Mouse (Mus musculus): ENCODE measurements around the gene Ccdc34.
A peak's percentile ranks its signal among the peaks of the same experiment; 100 is the strongest.
"Not testable (repeated sequence)": the region's sequence is repeated elsewhere in the genome, so short reads cannot be mapped to it uniquely, and the experiment has no call there.

The Ccdc34 gene

GRCm38 (mm10) chr2:110080532-110080931, 62.9 kb downstream of the Ccdc34 start:
- DNase-seq (ENCODE audit: low spot score): no peak

GRCm38 (mm10) chr2:110082975-110083374, 65.4 kb downstream of the Ccdc34 start:
- no peak for DNase-seq (ENCODE audit: low spot score)

GRCm38 (mm10) chr2:110085701-110086143, 68.1 kb downstream of the Ccdc34 start:
- DNase-seq (ENCODE audit: low spot score): peak; percentile 72

GRCm38 (mm10) chr2:110114133-110114532, 96.5 kb downstream of the Ccdc34 start:
- no peak for DNase-seq (ENCODE audit: low spot score)

GRCm38 (mm10) chr2:110129396-110129795, 111.8 kb downstream of the Ccdc34 start:
- no peak for DNase-seq (ENCODE audit: low spot score)

- DNase-seq (ENCODE audit: low spot score): no peak
Measured at GRCm38 (mm10) chr2:110131573-110131972, 114.0 kb downstream of the Ccdc34 start.

- no peak for DNase-seq (ENCODE audit: low spot score)
Measured at GRCm38 (mm10) chr2:110133356-110134115, 115.9 kb downstream of the Ccdc34 start.

- DNase-seq (ENCODE audit: low spot score): no peak
Measured at GRCm38 (mm10) chr2:110134765-110135594, 117.4 kb downstream of the Ccdc34 start.

- no peak for DNase-seq (ENCODE audit: low spot score)
Measured at GRCm38 (mm10) chr2:110137291-110137690, 119.7 kb downstream of the Ccdc34 start.

GRCm38 (mm10) chr2:110138096-110138495, 120.5 kb downstream of the Ccdc34 start:
- DNase-seq (ENCODE audit: low spot score): no peak

GRCm38 (mm10) chr2:110147980-110148379, 130.4 kb downstream of the Ccdc34 start:
- DNase-seq (ENCODE audit: low spot score): not testable (repeated sequence)

GRCm38 (mm10) chr2:110149246-110149645, 131.6 kb downstream of the Ccdc34 start:
- no peak for DNase-seq (ENCODE audit: low spot score)

GRCm38 (mm10) chr2:110156321-110156720, 138.7 kb downstream of the Ccdc34 start:
- no peak for DNase-seq (ENCODE audit: low spot score)

- no peak for DNase-seq (ENCODE audit: low spot score)
Measured at GRCm38 (mm10) chr2:110165003-110165402, 147.4 kb downstream of the Ccdc34 start.

- DNase-seq (ENCODE audit: low spot score): no peak
Measured at GRCm38 (mm10) chr2:110167694-110168093, 150.1 kb downstream of the Ccdc34 start.

GRCm38 (mm10) chr2:110168361-110168760, 150.7 kb downstream of the Ccdc34 start:
- no peak for DNase-seq (ENCODE audit: low spot score)

- DNase-seq (ENCODE audit: low spot score): no peak
Measured at GRCm38 (mm10) chr2:110172456-110172855, 154.8 kb downstream of the Ccdc34 start.

GRCm38 (mm10) chr2:110173818-110174247, 156.2 kb downstream of the Ccdc34 start:
- DNase-seq (ENCODE audit: low spot score): peak; percentile 18

GRCm38 (mm10) chr2:110176761-110177400, 159.3 kb downstream of the Ccdc34 start:
- peak; percentile 17 for DNase-seq (ENCODE audit: low spot score)

GRCm38 (mm10) chr2:110177406-110177805, 159.8 kb downstream of the Ccdc34 start:
- no peak for DNase-seq (ENCODE audit: low spot score)

- DNase-seq (ENCODE audit: low spot score): no peak
Measured at GRCm38 (mm10) chr2:110177879-110178278, 160.3 kb downstream of the Ccdc34 start.

GRCm38 (mm10) chr2:110179669-110180315, 162.2 kb downstream of the Ccdc34 start:
- peak; percentile 67 for DNase-seq (ENCODE audit: low spot score)

Data from embryo, embryonic 10.5 days (tissue).